Comparison of ENCODE assay signal across 8 mouse cellular contexts in the genomic region with DNA sequence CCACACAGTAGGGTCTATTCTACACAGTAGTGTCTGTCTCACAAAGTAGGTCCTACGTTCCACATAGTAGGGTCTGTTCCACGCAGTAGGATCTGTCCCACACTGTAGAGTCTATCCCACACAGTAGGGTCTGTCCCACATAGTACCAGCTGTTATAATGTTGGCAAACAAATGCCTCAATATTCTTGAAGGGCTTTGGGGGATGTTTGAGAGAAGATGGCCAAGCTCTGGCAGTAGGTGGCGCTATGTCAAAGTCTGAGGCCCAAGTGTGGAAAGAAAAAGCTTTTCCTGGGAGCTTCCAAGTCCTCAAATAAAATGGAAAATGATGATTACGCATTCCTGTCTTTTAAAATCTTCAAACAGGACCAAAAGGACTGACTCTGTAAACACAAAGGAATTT.
DNase-seq lines count a peak whose midpoint lies in the region; ATAC-seq lines count a peak whose summit lies in the region.

No protein-coding gene starts in this region.

- ATAC-seq in granulocyte monocyte progenitor cell, adult 5-6 weeks (replicated peaks; ENCODE audit: poor library complexity, severe bottlenecking) = no peak

- DNase-seq in heart, postnatal 36 days = peak; percentile 35 to 38
- no peak for DNase-seq in heart, adult 9 months (ENCODE audit: low spot score in 2 of 2)
- peak; percentile 50 for DNase-seq in ES-CJ7 (ENCODE audit: low read depth, low spot score)
- peak; percentile 72 for DNase-seq in adrenal gland, postnatal 25 days
- DNase-seq in frontal cortex, postnatal 25 days (ENCODE audit: low spot score in 2 of 2) = peak; percentile 57 to 68
- DNase-seq in left cerebral cortex, postnatal 25 days (ENCODE audit: low spot score in 2 of 2) = peak; percentile 68 to 82
- DNase-seq in retina, embryonic 14.5 days (ENCODE audit: low spot score) = peak; percentile 83

- intact Hi-C loops in heart, postnatal 36 days (cut with DNase I) = loop anchor here (5.0 to 10.0 kb wide), 3 partner anchors 245 to 733 kb away; no protein-coding TSS in a partner anchor
- intact Hi-C loops in left cerebral cortex, postnatal 25 days (cut with DNase I) = loop anchor here (5.0 to 10.0 kb wide), 3 partner anchors 245 to 733 kb away; no protein-coding TSS in a partner anchor

Comparison
In these comparisons a context has a peak if more than half of its experiments do, and no peak if none do; other contexts are left out.
1. DNase-seq: peak in heart, postnatal 36 days (2 of 2), ES-CJ7 (single experiment), adrenal gland, postnatal 25 days (single experiment), frontal cortex, postnatal 25 days (2 of 2), left cerebral cortex, postnatal 25 days (2 of 2) and retina, embryonic 14.5 days (single experiment); none in heart, adult 9 months (0 of 2).